Mouse (Mus musculus): ENCODE data around the gene Scube1. TPM values are rescaled to one million over a fixed set of nuclear protein-coding genes. Genes with fewer than 3 reads are reported as not detected.
A peak's percentile ranks its signal among the peaks of the same experiment; 100 is the strongest.

Scube1 gene
- polyA plus RNA-seq, 1 experiment from 2014 or later: 1.6 TPM

GRCm38 (mm10) chr15:83603046-83603396, 121.8 kb downstream of the Scube1 start:
- H3K4me2 ChIP-seq (replicated peaks; ENCODE audit: low read depth, low read length): no peak overlapping the region
- H3K27ac ChIP-seq (ENCODE audit: low read length): peak overlapping the region; percentile 43; the same call in 1 of the 2 replicates
- ATAC-seq (no peak), DNase-seq (ENCODE audit: low spot score) (no peak)
- TF ChIP-seq CTCF (IDR thresholded peaks at IDR 0.05) (no peak), EP300 (IDR thresholded peaks at IDR 0.05) (no peak)
- H3K9ac ChIP-seq (replicated peaks; ENCODE audit: low read depth): no peak overlapping the region
- H3K36me3 ChIP-seq (ENCODE audit: insufficient read depth, low read length): no peaks in the 10 kb centered on the region
- no peaks in the 10 kb centered on the region for H3K4me1 ChIP-seq (ENCODE audit: insufficient read depth, low read depth, low read length)
- H3K9me3 ChIP-seq (ENCODE audit: low read length): no peaks in the 10 kb centered on the region
- no peak overlapping the region for H3K4me3 ChIP-seq (ENCODE audit: low read depth, low read length)
- no peaks in the 10 kb centered on the region for H3K27me3 ChIP-seq (replicated peaks; ENCODE audit: insufficient read depth, low read length)
- 96% methylated on average over 1 of the region's 1 CpGs for WGBS

- DNase-seq (ENCODE audit: low spot score): peak; percentile 58
- Histone ChIP-seq H3K4me1 (ENCODE audit: insufficient read depth, low read depth, low read length) (no peaks in the 10 kb centered on the region), H3K27me3 (replicated peaks; ENCODE audit: insufficient read depth, low read length) (no peaks in the 10 kb centered on the region), H3K27ac (ENCODE audit: low read length) (peak overlapping the region; percentile 43; the same call in 1 of the 2 replicates), H3K36me3 (ENCODE audit: insufficient read depth, low read length) (no peaks in the 10 kb centered on the region), H3K4me2 (replicated peaks; ENCODE audit: low read depth, low read length) (no peak overlapping the region), H3K4me3 (ENCODE audit: low read depth, low read length) (no peak overlapping the region), H3K9ac (replicated peaks; ENCODE audit: low read depth) (no peak overlapping the region), H3K9me3 (ENCODE audit: low read length) (no peaks in the 10 kb centered on the region)
- 38% methylated on average over 12 of the region's 13 CpGs for WGBS
- peak; percentile 72 for ATAC-seq
- TF ChIP-seq CTCF (IDR thresholded peaks at IDR 0.05): no peak
Measured at GRCm38 (mm10) chr15:83602372-83603045, 122.3 kb downstream of the Scube1 start.

GRCm38 (mm10) chr15:83601185-83601584, 123.6 kb downstream of the Scube1 start:
- no peaks in the 10 kb centered on the region for H3K9me3 ChIP-seq (ENCODE audit: low read length)
- H3K4me3 ChIP-seq (ENCODE audit: low read depth, low read length): no peak overlapping the region
- no peak overlapping the region for H3K27ac ChIP-seq (ENCODE audit: low read length)
- DNase-seq (ENCODE audit: low spot score) (no peak), ATAC-seq (no peak)
- WGBS: 75% methylated on average over 4 of the region's 4 CpGs
- no peak overlapping the region for H3K9ac ChIP-seq (replicated peaks; ENCODE audit: low read depth)
- H3K27me3 ChIP-seq (replicated peaks; ENCODE audit: insufficient read depth, low read length): no peaks in the 10 kb centered on the region
- H3K36me3 ChIP-seq (ENCODE audit: insufficient read depth, low read length): no peaks in the 10 kb centered on the region
- H3K4me1 ChIP-seq (ENCODE audit: insufficient read depth, low read depth, low read length): no peaks in the 10 kb centered on the region
- H3K4me2 ChIP-seq (replicated peaks; ENCODE audit: low read depth, low read length): no peak overlapping the region
- no peak for TF ChIP-seq EP300 (IDR thresholded peaks at IDR 0.05)
- no peak for TF ChIP-seq CTCF (IDR thresholded peaks at IDR 0.05)

GRCm38 (mm10) chr15:83596833-83597232, 128.0 kb downstream of the Scube1 start:
- no peak overlapping the region for H3K4me3 ChIP-seq (ENCODE audit: low read depth, low read length)
- no peaks in the 10 kb centered on the region for H3K9me3 ChIP-seq (ENCODE audit: low read length)
- no peak for TF ChIP-seq CTCF (IDR thresholded peaks at IDR 0.05)
- TF ChIP-seq EP300 (IDR thresholded peaks at IDR 0.05): no peak
- ATAC-seq (no peak), DNase-seq (ENCODE audit: low spot score) (no peak)
- WGBS: 80% methylated on average over 4 of the region's 4 CpGs
- H3K27me3 ChIP-seq (replicated peaks; ENCODE audit: insufficient read depth, low read length): no peaks in the 10 kb centered on the region
- H3K27ac ChIP-seq (ENCODE audit: low read length): no peak overlapping the region
- no peaks in the 10 kb centered on the region for H3K36me3 ChIP-seq (ENCODE audit: insufficient read depth, low read length)
- no peak overlapping the region for H3K4me2 ChIP-seq (replicated peaks; ENCODE audit: low read depth, low read length)
- no peak overlapping the region for H3K9ac ChIP-seq (replicated peaks; ENCODE audit: low read depth)
- peaks cover 11% of the 10 kb centered on the region; the same call in 1 of the 2 replicates for H3K4me1 ChIP-seq (ENCODE audit: insufficient read depth, low read depth, low read length)

- Histone ChIP-seq H3K9ac (replicated peaks; ENCODE audit: low read depth) (peak overlapping the region; percentile 55; the same call in 1 of the 2 replicates), H3K4me1 (ENCODE audit: insufficient read depth, low read depth, low read length) (peaks cover 11% of the 10 kb centered on the region; the same call in 1 of the 2 replicates), H3K4me2 (replicated peaks; ENCODE audit: low read depth, low read length) (peak overlapping the region; percentile 82), H3K4me3 (ENCODE audit: low read depth, low read length) (peak overlapping the region; percentile 58; the same call in 1 of the 2 replicates), H3K36me3 (ENCODE audit: insufficient read depth, low read length) (no peaks in the 10 kb centered on the region), H3K27ac (ENCODE audit: low read length) (no peak overlapping the region), H3K9me3 (ENCODE audit: low read length) (no peaks in the 10 kb centered on the region), H3K27me3 (replicated peaks; ENCODE audit: insufficient read depth, low read length) (no peaks in the 10 kb centered on the region)
- DNase-seq (ENCODE audit: low spot score) (no peak), ATAC-seq (no peak)
- 31% methylated on average over 7 of the region's 7 CpGs for WGBS
- TF ChIP-seq EP300 (IDR thresholded peaks at IDR 0.05) (no peak), CTCF (IDR thresholded peaks at IDR 0.05) (no peak)
Measured at GRCm38 (mm10) chr15:83595364-83595711, 129.5 kb downstream of the Scube1 start.

GRCm38 (mm10) chr15:83594513-83595363, 130.1 kb downstream of the Scube1 start, which contains the start of gene Ttll12:
Gene Ttll12 (minus strand): TSS chr15:83595157.
- TF ChIP-seq CTCF (IDR thresholded peaks at IDR 0.05): no peak
- TF ChIP-seq EP300 (IDR thresholded peaks at IDR 0.05): no peak
- H3K36me3 ChIP-seq (ENCODE audit: insufficient read depth, low read length): no peaks in the 10 kb centered on the region
- peak within 1 kb of the TSS; percentile 55 for H3K9ac ChIP-seq (replicated peaks; ENCODE audit: low read depth)
- peaks cover 11% of the 10 kb centered on the region; the same call in 1 of the 2 replicates for H3K4me1 ChIP-seq (ENCODE audit: insufficient read depth, low read depth, low read length)
- peak; percentile 98 for DNase-seq (ENCODE audit: low spot score)
- no peak within 1 kb of the TSS; the same call in 1 of the 2 replicates for H3K27ac ChIP-seq (ENCODE audit: low read length)
- H3K4me2 ChIP-seq (replicated peaks; ENCODE audit: low read depth, low read length): peak within 1 kb of the TSS; percentile 82
- peak within 1 kb of the TSS; percentile 58 for H3K4me3 ChIP-seq (ENCODE audit: low read depth, low read length)
- no peaks in the 10 kb centered on the region for H3K27me3 ChIP-seq (replicated peaks; ENCODE audit: insufficient read depth, low read length)
- peak; percentile 97 for ATAC-seq
- WGBS: under 1% methylated on average over 68 of the region's 68 CpGs
- H3K9me3 ChIP-seq (ENCODE audit: low read length): no peaks in the 10 kb centered on the region

Measured in lung, postnatal 0 days (tissue).